Mouse (Mus musculus): ENCODE data around the gene Spata4. TPM values are rescaled to one million over a fixed set of nuclear protein-coding genes. Genes with fewer than 3 reads are reported as not detected.

The Spata4 gene
- total RNA-seq, 2 experiments from 2014 or later, result not detected

Other genes with a start within 250 kb of the Spata4 start
- gene Asb5, start 71.2 kb upstream of the Spata4 start, total RNA-seq (2021), result 100 to 1,000 TPM; 181 to 187 TPM
- 10 to 100 TPM; 20.9 to 21.4 TPM for gene Spcs3, start 70.8 kb upstream of the Spata4 start, total RNA-seq (2021)